Mouse (Mus musculus) megakaryocyte, embryonic 14.5 days (primary cell): Measurements from ENCODE around the gene Tmem233. TPM values are rescaled to one million over a fixed set of nuclear protein-coding genes. Genes with fewer than 3 reads are reported as not detected.

Experiments used
- H3K27me3 ChIP-seq: replicated peaks from 2 replicates; pipeline ENCODE3; 2012; ENCODE audit warnings: inconsistent platforms
- H3K36me3 ChIP-seq: replicated peaks from 2 replicates; pipeline ENCODE3; 2012; ENCODE audit warnings: low read length, inconsistent platforms, mixed read lengths
- H3K4me1 ChIP-seq: 2 replicates; pipeline ENCODE4 v1.6.1; 2012; ENCODE audit warnings: inconsistent platforms
- H3K4me3 ChIP-seq: replicated peaks from 2 replicates; pipeline ENCODE3; 2012; ENCODE audit warnings: moderate library complexity, mild to moderate bottlenecking, inconsistent platforms
- H3K9me3 ChIP-seq: 2 replicates; pipeline ENCODE4 v1.6.1; 2012; ENCODE audit warnings: inconsistent platforms
- FLI1 ChIP-seq: IDR thresholded peaks from 2 replicates; pipeline ENCODE4 v1.6.1; 2012; ENCODE audit warnings: low read length, inconsistent platforms, mixed read lengths
- GATA1 ChIP-seq: IDR thresholded peaks from 3 replicates; pipeline ENCODE4 v1.6.1; 2012; ENCODE audit warnings: mixed read lengths, low read length, inconsistent platforms, borderline replicate concordance
- polyA plus RNA-seq: library from polyadenylated mRNA; stranded (reverse); fragments of >175 nt; gene quantifications from 2 replicates; pipeline ENCODE4 v1.2.3, GENCODE M21; 2012; ENCODE audit warnings: low replicate concordance; ENCODE audit not compliant: insufficient read depth

Tmem233 gene
- polyA plus RNA-seq, 1 experiment: not detected

- Histone ChIP-seq H3K4me3 (no peak overlapping the region), H3K27me3 (peaks cover 50% of the 10 kb centered on the region), H3K36me3 (no peaks in the 10 kb centered on the region), H3K9me3 (peaks cover 39% of the 10 kb centered on the region), H3K4me1 (peaks cover 5% of the 10 kb centered on the region)
- no peak for TF ChIP-seq FLI1
- TF ChIP-seq GATA1: no peak
Observed at GRCm38 (mm10) chr5:116036465-116036864, 46.6 kb downstream of the Tmem233 start.

DNA sequence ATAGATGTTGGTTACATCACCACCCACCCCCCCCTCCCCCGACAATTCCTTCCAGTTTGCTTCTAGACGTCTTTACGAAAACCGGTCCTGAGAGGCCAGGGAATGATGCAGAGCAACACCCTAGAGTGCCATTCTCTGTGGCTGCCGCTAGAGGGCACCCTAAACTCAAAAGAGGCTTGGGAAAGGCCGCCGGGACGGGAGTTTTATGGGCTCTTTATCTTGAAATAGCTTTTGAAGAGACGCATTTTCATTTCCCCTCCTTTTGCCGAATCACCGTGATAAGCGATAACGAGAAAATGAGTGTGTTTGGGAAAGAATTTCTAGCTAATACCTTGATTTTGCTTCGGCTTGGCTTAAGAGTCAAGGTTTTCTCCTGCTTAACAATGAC, 51.9 kb downstream of the Tmem233 start:
- peaks cover 23% of the 10 kb centered on the region for H3K9me3 ChIP-seq
- H3K36me3 ChIP-seq: peaks cover 7% of the 10 kb centered on the region
- no peak for TF ChIP-seq FLI1
- TF ChIP-seq GATA1: no peak
- peaks cover 50% of the 10 kb centered on the region for H3K4me1 ChIP-seq
- H3K4me3 ChIP-seq: peak overlapping the region; percentile 75
- H3K27me3 ChIP-seq: peaks cover 35% of the 10 kb centered on the region

DNA sequence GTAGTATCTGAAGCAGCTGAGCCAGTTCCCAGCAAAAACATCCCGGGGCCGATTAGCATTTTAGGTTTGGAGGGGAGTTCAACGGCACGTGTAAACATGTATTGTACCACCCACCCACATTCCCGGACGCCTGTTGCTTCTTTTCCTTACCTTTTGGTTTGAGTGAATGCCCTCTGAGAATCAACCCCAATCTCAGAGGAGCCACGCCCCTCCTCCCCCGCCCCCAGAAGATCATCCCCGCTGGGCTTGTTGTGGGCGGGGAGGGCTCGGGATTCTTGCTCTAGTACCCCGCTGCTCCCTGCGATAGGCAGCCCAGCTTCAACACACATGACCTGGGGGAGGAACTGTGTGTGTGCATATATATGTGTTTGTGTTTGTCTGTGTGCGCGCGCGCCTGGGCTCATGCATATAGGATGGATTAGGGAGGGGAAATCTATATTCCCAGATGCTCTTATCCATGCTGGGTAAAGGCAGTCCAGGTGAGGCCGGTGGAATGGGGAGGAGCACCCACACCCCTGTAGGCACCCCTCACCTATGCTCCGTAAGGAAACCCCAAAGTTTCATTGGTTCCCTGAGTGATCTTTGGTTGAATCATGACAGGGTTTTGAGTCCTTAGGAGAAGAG, 52.4 kb downstream of the Tmem233 start:
- no peak for TF ChIP-seq FLI1
- Histone ChIP-seq H3K4me3 (peak overlapping the region; percentile 75), H3K4me1 (peaks cover 56% of the 10 kb centered on the region), H3K27me3 (peaks cover 30% of the 10 kb centered on the region), H3K9me3 (peaks cover 18% of the 10 kb centered on the region), H3K36me3 (peaks cover 10% of the 10 kb centered on the region)

- Histone ChIP-seq H3K27me3 (peaks cover 21% of the 10 kb centered on the region), H3K9me3 (peaks cover 8% of the 10 kb centered on the region), H3K4me1 (peaks cover 67% of the 10 kb centered on the region), H3K36me3 (peaks cover 10% of the 10 kb centered on the region), H3K4me3 (peak overlapping the region; percentile 90)
- TF ChIP-seq GATA1 (peak; percentile 99), FLI1 (peak; percentile 98)
Observed at GRCm38 (mm10) chr5:116029071-116029470, 54.0 kb downstream of the Tmem233 start.

DNA sequence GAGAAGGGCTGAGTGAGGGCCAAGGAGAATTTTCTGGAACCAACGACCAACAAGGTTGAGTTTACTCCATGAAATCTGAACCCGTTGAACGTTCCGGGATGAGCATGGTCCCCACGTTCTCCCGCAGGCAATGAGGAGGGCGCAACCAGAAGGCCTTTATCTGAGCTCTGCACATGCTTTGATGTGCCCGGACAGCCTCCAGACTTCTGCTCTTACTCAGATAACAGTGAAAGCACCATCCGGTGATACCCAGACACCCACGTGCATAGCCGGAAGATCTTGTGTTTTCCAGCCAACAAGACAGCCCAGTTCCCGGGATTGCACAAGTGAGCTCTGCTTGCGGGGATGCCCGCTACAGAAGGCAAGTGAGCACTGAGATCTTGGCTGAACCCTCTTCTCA, 56.5 kb downstream of the Tmem233 start:
- H3K4me3 ChIP-seq: peak overlapping the region; percentile 80

DNA sequence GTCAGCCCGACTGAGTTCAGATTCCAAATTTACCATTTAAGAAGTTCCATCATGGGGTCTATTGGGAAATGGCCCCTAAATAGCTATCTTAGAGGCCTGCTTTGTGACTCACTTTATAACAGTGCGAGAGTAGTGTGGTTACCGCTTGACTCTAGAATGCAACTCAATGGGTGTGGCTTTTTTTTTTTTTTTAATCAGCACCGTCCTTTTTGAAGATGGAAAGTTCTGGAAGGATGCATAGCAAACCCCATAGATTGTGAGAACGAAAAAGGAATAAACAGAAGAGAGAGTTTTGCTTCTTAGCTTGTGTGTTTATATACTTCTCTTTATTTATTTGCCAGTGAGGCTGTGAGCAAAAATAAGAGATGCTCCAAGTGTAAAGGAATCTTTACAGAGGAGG, 56.9 kb downstream of the Tmem233 start:
- TF ChIP-seq FLI1 (no peak), GATA1 (no peak)
- H3K27me3 ChIP-seq: peaks cover 10% of the 10 kb centered on the region
- peak overlapping the region; percentile 80 for H3K4me3 ChIP-seq
- H3K4me1 ChIP-seq: peaks cover 92% of the 10 kb centered on the region
- peaks cover 33% of the 10 kb centered on the region for H3K36me3 ChIP-seq
- no peaks in the 10 kb centered on the region for H3K9me3 ChIP-seq

More for the DNA sequence above, 56.5 kb downstream of the Tmem233 start:
- Histone ChIP-seq H3K27me3 (peaks cover 10% of the 10 kb centered on the region), H3K36me3 (peaks cover 28% of the 10 kb centered on the region), H3K9me3 (no peaks in the 10 kb centered on the region), H3K4me1 (peaks cover 92% of the 10 kb centered on the region)
- TF ChIP-seq GATA1: no peak
- no peak for TF ChIP-seq FLI1

DNA sequence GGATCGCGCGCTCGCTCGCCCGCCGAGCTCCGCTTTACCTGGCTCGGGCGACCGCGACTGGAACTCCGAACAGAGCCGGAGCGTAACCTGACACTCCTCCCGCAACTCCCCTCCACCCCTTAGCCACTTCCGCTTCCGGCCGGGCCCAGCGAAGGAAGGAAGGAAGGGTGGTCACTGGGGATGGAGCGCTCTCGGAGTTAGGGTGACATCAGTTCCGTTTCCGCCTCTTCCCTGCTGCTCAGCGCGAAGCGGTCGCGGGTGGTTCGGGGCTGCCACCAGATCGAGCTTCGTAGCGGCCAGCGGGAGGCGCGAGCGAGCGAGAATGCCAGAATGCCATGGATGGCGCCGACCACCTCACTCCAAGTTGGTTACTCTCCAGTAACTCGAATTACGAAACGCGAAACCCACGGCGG, 58.7 kb downstream of the Tmem233 start, which contains the start of gene Prkab1:
Gene Prkab1 (minus strand): TSS at position 182 of the 413 bp plus-strand sequence.
- no peaks in the 10 kb centered on the region for H3K9me3 ChIP-seq
- H3K4me3 ChIP-seq: peak within 1 kb of the TSS; percentile 95
- H3K4me1 ChIP-seq: peaks cover 89% of the 10 kb centered on the region
- H3K36me3 ChIP-seq: peaks cover 49% of the 10 kb centered on the region
- TF ChIP-seq GATA1 (no peak), FLI1 (peak; percentile 95)
- no peaks in the 10 kb centered on the region for H3K27me3 ChIP-seq

DNA sequence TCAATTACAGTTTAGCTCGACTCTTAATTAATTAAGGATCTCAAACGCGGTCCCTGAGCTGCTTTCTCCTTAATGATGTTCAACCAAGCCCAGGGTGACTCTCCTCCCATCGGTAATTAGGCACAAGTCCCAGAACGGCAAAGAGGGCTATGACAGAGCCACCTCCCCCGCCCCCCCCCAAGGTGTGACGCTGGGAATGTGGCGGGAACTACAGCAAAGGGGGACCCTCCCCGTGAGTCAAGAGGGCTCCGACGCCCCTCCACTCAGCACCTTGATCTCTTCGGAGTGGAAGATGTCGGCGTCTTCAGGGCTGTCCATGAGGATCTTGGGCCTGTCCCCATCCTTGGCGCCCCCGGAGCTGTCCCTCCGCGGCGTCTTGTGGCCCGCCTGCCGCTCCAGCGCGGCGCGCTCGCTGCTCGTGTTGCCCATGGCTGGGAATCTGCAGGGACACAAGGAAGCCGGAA, 59.2 kb downstream of the Tmem233 start:
- peaks cover 54% of the 10 kb centered on the region for H3K36me3 ChIP-seq
- H3K4me1 ChIP-seq: peaks cover 91% of the 10 kb centered on the region

DNA sequence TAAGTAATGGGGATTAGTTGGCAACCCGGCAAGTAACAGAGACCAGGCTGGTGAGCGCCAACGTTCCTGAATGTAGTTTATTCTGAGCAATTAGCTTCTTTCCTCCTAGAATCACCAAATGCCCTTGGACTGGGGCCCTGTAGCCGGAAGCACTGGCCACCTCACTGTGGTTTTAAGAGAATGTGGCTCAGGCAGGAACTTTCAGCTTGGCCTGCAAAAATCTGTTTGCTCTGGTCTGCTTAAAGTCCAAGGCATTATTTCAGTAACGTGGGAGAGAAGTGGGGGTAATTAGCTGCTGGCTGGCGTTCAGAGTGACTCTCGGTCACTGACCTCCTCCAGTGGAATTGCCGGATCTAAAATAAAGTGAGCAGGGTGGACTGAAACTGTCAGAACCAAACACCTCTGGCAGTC, 59.8 kb downstream of the Tmem233 start:
- H3K36me3 ChIP-seq: peaks cover 60% of the 10 kb centered on the region
- no peaks in the 10 kb centered on the region for H3K27me3 ChIP-seq
- H3K4me1 ChIP-seq: peaks cover 91% of the 10 kb centered on the region
- TF ChIP-seq GATA1 (no peak), FLI1 (no peak)
- H3K9me3 ChIP-seq: no peaks in the 10 kb centered on the region
- H3K4me3 ChIP-seq: peak overlapping the region; percentile 95

More for the DNA sequence above, 59.2 kb downstream of the Tmem233 start:
- Histone ChIP-seq H3K9me3 (no peaks in the 10 kb centered on the region), H3K27me3 (no peaks in the 10 kb centered on the region), H3K4me3 (peak overlapping the region; percentile 95)
- no peak for TF ChIP-seq GATA1
- TF ChIP-seq FLI1: no peak

- Histone ChIP-seq H3K4me1 (peaks cover 89% of the 10 kb centered on the region), H3K4me3 (peak overlapping the region; percentile 95), H3K27me3 (no peaks in the 10 kb centered on the region), H3K9me3 (no peaks in the 10 kb centered on the region), H3K36me3 (peaks cover 65% of the 10 kb centered on the region)
- no peak for TF ChIP-seq FLI1
- TF ChIP-seq GATA1: no peak
Observed at GRCm38 (mm10) chr5:116022658-116023200, 60.3 kb downstream of the Tmem233 start.
